Mouse (Mus musculus) spleen, postnatal 4 days (tissue): ENCODE measurements around the gene Tbx22.

Experiments
- DNase-seq, 2 experiments: peaks; one replicate each; pipeline ENCODE4 v3.0.0; 2022; ENCODE audit warnings: low spot score in 2 of 2

Tbx22 gene

DNA sequence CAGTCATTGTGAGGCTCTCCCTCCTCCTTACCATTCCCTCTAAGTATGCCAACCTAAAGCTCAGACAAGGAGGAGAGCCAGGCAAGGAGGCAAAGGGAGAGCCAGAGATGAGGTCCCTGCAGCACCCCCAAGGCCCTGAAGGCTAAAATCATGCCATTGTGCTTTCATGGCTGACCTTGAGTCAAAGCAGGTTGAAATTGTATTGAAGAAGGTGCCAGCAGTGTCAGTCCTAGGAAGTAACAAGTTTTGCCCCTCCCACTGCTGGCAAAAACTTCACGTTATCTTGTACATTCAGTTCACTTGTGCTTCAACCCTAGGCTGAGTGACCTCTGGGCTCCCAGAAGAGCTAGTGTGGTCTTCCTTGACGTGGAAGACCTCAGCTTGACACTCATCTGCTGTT lies at the start of gene Tbx22:
TSS of gene Tbx22 (plus strand) at position 301 of the 400 bp plus-strand sequence.
- no peak for DNase-seq

DNA sequence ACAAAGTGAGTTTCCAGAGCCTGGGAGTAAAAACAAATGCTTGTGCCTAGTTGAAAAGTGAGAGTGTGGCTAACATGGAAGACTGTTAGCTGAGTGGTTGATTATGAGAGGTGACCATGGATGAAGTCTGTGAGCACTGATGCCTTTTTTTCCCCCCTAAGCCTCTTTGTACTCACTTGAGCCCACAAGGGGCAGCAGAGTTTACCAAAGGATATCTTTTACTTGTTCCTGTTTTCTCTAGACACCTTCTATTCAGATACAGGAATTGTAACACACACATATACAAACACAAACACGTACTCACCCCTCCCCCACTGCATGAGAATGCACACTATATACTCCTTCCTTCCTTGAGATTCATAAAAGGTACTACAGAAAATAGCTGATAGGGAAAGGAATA lies 913 bp downstream of the Tbx22 start:
- DNase-seq = no peak

DNA sequence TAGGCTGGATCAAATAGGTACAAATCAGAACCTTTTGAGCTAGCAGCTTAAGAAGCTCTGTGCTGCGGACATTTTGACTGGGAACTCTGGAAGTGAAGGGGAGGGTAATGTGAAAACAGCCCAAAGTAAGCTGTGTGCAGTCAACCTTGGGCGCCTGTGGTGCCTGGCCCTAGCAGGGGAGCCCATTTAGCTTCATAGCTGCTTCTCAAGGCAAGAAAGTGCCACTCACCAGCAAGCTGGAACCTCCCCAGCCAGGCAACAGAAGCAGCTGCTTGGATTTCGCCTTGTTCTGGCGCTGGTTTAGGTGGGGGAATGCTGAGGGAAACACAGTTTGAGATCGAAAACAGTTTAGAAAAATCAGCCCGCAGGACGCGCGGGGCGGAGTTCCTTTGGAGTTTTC lies 11.4 kb downstream of the Tbx22 start:
- DNase-seq = no peak

DNA sequence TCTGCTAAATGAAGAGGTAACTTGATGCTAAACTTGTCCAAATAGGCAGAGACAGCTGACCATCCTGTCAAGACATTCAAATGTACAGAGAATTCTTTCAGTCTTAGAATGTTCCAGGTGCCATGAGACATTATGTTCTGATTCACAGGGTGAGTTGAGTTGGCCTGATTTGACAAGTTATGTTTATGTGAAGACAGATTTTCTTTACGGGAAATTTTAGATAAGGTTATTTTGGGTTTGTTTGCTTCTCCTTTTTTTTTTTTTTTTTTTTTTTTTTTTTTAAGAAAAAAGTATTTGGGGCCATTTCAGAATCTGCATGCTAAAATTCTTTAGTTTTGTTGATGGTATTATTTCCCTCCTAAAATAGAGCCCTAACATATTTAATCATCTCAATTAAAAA lies 40.8 kb downstream of the Tbx22 start:
- no peak for DNase-seq

DNA sequence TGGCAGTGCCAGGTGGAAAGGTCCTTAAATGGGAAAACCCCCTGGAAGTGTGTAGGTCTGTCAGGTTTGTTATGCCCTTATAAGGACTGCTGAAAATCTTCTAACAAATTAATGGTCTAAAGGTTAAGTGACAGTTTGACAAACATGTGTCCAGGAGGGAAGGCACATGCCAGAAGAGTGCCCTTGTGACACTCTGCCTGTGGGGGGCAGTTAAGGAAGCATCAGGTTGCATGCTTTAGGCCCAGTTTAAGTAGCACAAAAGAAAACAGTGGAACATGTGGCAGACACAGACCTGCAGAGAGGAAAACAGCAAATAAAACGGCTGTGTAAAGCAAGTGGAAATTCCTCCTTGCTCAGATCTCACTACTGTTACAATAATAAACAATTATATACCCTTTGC lies 55.8 kb downstream of the Tbx22 start:
- DNase-seq = no peak
